Mouse (Mus musculus) ovary, postnatal 14 days (tissue): Measurements from ENCODE around the gene Slc9a5.
A peak's percentile ranks its signal among the peaks of the same experiment; 100 is the strongest.

Experiments
- DNase-seq: peaks from one replicate; pipeline ENCODE4 v3.0.0; 2022; ENCODE audit warnings: low spot score

Slc9a5 gene

DNA sequence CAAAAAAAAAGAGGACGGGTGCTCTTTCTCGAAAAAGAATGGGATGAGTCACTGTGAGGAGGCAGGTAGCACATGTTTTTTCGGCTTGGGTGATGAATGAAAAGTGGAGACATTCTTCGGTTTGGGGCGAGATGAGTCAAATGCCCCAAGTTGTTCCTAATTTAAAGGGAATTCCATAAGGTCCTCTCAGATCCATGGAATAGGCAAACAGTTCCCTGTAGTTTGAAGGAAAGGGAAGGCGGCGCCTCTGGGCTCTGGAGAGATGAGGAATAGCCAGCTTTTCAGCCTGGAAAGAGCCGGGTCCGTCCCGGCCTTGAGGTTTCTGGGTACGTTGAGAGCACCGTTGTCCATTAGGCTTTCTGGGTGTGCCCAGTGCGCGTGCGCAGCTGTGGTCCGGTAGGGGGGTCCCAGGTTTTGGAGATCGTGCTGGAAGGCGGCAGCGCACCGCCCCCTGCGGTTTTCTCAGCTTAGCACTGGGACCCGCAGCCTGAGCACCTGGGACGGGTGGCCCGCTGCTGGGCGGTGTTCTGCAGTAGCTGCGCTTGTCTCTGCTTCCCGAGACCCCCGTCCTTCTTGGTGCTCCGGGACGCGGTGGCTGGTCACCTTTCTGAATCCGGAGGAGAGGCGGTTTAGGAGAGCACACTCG is at the start of gene Slc9a5:
Slc9a5 (plus strand) TSS at position 394 of the 646 bp plus-strand sequence.
- DNase-seq: no peak

DNA sequence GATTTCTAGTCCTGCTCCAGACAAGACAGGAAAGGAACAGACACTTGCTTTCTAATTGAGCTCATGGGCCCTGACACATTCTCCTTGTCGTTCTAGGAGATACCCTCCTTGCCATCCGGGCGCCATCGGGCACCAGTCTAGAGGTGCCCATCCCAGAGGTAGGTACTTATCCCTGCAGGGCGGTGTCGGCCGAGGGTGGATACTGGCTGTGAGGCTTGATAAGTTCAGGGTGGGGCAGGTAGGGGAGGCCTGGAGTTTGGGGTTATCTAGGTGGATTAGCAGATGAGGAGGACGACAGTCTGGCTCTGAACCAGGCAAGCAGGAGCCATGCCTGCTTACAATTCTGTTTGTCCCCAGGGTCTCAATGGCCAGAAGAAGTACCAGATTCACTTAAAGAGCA is 48.7 kb upstream of the Slc9a5 start:
- DNase-seq: no peak

DNA sequence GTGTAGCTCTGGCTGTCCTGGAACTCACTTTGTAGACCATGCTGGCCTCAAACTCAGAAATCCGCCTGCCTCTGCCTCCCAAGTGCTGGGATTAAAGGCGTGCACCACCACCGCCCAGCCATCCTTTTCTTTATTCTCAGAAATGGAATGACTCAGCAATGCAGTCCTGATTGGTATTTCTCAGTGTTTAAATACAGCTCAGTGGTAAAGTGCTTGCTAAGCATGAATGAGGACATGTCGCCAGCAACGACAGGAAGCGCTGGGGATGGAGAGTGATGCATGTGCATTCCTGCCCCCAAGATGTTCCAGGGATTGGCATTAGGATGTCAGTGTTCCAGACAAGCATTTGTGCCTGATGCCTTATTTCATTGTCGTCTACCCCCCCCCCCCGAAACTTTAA is 45.2 kb upstream of the Slc9a5 start:
- no peak for DNase-seq

- DNase-seq: no peak
Observed at GRCm38 (mm10) chr8:105303874-105304273, 44.8 kb upstream of the Slc9a5 start.

- DNase-seq: no peak
Observed at GRCm38 (mm10) chr8:105304325-105305210, 44.1 kb upstream of the Slc9a5 start.

DNA sequence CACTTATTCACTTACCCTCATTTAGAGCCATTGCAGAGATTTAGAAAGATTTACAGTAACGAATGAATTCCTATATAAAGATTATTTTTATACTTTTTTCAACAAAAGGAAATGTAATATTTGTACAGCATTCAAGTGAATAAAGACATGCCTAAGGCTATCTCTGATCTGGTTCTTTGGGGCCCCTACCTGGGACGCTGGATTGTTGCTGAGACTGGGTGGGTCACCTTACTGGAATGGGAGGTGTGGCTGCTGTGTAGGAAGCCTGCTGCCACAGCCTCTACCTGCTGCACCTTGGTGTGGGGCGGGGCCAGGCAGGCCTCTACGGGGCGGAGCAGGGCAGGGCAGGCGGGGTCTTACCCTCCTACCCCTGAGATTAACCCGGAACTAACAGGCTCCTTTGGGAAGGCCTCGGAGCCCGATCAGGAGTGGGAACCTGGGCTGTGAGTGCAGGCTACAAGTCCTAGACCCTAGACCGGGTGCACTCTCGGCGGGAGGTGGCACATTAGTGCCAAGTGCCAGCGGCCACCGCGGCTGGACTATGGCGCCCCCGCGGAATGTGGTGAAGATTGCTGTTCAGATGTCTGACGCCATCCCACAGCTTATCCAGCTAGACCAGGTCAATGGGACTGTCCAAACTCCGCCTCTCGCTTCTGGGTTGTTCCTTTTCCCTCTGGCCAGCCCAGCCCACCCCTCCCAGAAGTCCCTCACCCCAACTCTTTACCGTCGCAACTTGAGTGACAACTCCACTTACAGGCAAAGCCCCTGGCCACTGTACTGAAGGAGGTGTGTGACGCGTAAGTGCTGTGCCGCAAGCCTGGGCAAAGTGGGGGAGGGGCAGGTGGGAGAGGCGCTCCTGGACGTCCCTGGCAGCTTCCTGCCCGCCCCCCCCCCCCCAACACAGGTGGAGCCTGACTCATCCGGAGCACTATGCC is 43.2 kb upstream of the Slc9a5 start, which contains the start of gene Elmo3:
Elmo3 (plus strand) TSS at position 391 of the 935 bp plus-strand sequence.
- DNase-seq: peak; percentile 49

DNA sequence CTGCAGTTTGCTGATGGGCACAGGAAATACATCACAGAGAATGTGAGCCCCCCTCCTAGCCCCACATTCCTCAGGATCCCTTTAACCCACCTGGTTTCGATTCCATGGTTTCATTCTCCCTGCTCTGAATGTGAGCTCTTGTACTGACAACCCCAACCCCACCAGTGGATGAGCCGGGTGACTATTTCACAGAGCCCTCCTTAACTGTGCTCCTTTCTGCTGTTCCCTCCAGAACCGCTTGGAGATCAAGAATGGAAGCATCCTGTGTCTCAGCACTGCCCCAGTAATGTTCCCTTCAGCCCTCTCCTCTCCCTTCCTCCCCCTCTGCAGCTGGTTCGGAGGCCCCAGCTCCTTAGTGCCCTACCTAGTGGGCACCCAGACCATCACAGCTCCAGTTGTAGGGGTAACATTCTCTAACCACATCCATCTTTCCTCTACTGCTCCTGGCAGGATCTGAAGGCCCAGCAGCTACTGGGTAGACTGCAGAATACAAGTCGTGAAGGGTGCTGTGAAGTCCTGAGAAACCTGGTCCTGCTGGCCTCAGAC is 42.4 kb upstream of the Slc9a5 start:
- no peak for DNase-seq

DNA sequence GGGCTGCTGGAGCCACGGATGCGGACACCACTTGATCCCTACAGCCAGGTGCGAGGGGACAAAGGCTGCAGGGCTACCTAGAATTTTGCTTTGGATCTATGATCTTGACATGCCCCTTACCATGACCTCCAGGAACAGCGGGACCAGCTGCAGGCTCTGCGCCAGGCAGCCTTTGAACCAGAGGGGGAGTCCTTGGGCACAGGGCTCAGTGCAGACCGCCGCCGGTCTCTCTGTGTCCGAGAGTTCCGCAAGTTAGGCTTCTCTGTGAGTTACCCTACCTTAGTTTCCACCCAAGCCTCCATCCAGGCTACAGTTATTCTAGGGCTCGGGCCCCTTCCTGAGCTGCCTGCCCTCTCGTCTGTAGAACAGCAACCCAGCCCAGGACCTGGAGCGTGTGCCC is 41.0 kb upstream of the Slc9a5 start:
- no peak for DNase-seq

- DNase-seq: no peak
Observed at GRCm38 (mm10) chr8:105308428-105308827, 40.2 kb upstream of the Slc9a5 start.

GRCm38 (mm10) chr8:105309142-105309847 is 39.3 kb upstream of the Slc9a5 start:
- no peak for DNase-seq

GRCm38 (mm10) chr8:105310118-105310517 is 38.5 kb upstream of the Slc9a5 start:
- no peak for DNase-seq

GRCm38 (mm10) chr8:105311718-105312117 is 36.9 kb upstream of the Slc9a5 start:
- DNase-seq: no peak

DNA sequence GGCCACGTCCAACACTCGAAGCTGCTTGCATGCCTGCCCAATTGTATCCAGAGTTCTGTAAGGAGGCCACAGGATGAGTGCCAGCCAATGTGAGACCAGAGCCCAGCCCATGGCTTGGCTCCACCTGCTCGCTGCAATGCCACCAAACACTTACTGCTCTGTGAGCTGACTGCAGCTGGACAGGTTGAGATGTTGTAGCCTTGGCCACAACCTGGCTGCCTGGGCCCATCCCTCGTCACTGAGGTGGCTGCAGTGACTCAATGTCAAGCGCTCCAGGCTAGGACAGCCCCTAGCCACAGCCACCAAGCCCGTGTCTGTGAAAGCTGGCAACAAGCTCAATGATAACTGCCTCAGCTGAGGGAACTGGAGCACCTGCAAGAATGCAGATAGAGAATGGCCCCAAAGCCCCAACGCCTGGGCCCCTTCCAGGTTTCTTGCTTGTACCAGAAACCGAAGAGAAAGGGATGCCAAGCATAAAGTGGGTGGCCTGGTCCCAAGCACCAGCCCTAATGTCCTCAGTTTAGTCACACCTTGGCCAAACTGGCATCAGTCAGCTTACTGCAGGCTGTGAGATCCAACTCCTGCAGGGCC is 35.7 kb upstream of the Slc9a5 start:
- no peak for DNase-seq

DNA sequence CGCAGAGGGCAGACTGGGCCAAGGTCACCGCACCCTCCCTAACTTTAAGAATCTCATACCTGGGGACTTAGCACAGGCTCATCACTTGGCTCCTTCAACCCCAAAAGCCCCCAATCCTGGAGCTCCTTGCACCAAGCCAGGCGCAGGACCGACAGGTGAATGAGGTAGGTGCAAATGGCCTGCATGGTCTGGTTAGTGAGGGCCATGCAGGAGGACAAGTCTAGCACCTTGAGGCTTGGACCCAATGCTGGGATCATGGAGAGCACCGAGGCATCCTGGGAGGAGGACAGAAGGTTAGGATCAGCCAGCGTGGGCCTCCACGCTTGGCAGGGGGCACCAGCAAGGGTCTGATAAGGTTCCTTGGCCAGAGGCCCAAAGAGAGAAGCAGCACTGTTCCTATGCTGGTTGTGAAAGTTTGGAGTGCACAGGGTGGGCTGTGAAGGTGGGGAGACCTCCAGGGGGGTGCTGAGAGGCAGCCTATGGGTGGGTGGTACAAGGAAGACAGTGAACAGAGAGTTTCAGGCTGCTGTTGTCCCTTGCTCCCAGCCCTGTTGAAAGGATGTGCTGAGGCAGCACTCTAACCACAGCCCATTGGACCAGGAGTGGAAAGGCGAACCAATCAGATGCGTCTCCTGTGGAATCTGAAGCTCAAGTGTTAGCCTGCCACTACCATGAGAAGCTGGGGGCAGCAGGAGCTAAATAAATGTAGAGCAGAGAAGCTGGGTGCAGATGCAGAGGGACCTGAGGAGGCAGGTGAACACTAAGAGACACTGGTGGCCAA is 34.8 kb upstream of the Slc9a5 start:
- DNase-seq: no peak

- DNase-seq: no peak
Observed at GRCm38 (mm10) chr8:105315073-105315769, 33.4 kb upstream of the Slc9a5 start.

DNA sequence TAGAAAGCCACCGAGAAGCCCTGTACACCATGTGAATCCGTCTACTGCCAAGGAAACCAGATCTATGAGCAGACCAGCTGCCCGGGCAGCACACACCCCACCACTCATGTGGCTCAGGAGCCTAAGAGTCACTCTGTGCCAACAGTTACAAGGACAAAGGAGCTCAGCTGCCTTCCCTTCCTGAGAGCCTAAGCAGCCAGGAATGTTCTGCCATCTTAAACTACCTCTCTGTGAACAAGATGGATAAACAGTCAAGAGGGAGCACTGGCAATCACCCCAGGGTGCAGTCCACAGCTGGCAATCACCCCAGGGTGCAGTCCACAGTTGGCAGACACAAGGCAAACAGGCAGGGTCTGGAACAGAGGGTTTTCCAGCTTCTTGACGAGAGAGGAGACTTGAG is 30.7 kb upstream of the Slc9a5 start:
- no peak for DNase-seq

DNA sequence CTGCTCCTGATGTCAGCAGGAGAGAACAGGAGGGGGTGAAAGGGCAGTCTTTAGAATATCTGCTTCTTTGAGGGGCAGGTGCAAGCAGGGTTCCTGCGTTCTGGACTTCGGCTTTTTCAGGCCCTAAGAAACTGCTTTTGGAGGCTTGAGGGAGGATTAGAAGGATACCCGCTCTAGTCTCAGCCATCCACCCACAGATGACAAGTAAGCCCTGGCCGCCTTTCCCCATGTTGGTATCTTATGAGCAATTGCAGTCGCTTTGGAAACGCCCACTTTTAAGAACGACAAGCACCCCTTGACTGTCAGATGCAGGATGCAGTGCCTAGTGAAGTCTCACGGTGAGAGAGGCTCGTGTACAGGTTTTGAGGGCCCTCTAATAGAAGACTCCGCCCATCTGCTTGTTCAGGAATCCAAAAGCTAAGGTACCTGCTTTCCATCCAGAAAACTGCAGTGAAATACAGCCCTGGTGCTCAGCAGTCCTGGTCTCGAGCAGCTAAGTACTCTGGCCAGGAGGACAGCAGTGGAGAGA is 29.9 kb upstream of the Slc9a5 start:
- no peak for DNase-seq

GRCm38 (mm10) chr8:105323183-105323582 is 25.5 kb upstream of the Slc9a5 start:
- DNase-seq: no peak

DNA sequence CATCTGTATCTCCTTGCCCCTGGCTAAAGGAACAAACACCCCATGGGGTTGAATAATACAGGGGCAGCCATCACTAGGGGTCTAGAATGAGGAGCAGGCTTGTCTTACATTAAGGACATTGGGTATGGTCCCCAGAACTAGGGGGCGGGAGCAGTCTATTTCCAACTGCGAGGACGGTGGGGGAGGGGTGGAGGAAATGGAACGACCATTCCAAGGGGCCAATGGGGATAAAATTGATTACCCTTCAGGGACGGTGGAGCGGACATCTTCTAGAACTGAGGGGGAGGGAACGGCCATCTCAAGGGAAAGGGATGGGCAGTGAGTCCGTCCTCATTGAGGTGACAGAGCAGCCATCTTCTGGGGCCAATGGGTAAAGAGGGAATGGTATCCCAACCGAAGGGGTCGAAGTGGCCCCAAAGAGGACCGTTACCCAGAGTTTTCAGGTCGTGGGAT is 23.0 kb upstream of the Slc9a5 start:
- no peak for DNase-seq
